ENCODE assay signal across 10 mouse cellular contexts in the genomic region with DNA sequence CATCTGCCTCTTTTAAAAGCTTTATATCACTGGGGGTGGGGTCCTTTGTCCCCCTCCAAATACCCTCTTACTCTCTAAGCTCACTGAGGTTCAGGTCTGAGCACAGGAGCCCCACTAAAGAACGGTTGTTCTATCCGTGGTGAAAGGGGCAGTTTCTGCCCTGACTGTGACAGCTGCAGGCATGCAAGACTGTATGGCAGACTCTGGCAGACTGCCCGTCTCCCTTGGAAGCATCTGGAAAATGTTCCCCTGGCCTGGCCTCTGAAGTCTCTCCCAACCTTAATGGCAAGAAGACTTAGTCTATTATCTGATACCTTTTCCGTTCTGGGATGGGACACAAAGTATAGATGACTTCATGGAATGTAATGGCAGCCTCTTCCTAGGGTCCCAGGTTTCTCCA. TPM values are rescaled to one million over a fixed set of nuclear protein-coding genes. Genes with fewer than 3 reads are reported as not detected.
DNase-seq lines count a peak whose midpoint lies in the region; ATAC-seq and TF ChIP-seq lines count a peak whose summit lies in the region.
"Had no signal": no experiment of that assay in that cellular context is flagged by ENCODE, and none has a peak within 500 bp of the region (broad histone marks: within the 10 kb centered on the region; RNA-seq: fewer than 3 reads in every experiment).

No protein-coding gene starts in this region.

- TF ChIP-seq POLR2A in lung, adult 2 months (IDR thresholded peaks at IDR 0.05; ENCODE audit: borderline replicate concordance, extremely low read depth, low read depth, low read length), result no peak

- no peak for DNase-seq in embryonic facial prominence, embryonic 10.5 days (ENCODE audit: low spot score)
- peak; percentile 35 for DNase-seq in lung, postnatal 10 days
- DNase-seq in lung, adult 2 months, result no peak
- DNase-seq in layer of hippocampus, adult 18-20 months (ENCODE audit: low spot score in 2 of 2), result no peak
- DNase-seq in left cerebral cortex, adult 11 months (ENCODE audit: low spot score), result no peak
- DNase-seq: layer of hippocampus, adult 9-11 months had no signal

- H3K27me3 ChIP-seq in embryonic facial prominence, embryonic 13.5 days, result peaks cover 6% of the 10 kb centered on the region
- H3K27me3 ChIP-seq in embryonic facial prominence, embryonic 10.5 days (replicated peaks; ENCODE audit: low read depth, poor library complexity, severe bottlenecking), result peaks cover 52% of the 10 kb centered on the region
- H3K27me3 ChIP-seq in heart, embryonic 14.5 days (ENCODE audit: control insufficient read depth, insufficient read depth, low read length), result no peaks in the 10 kb centered on the region
- H3K27me3 ChIP-seq in midbrain, embryonic 16.5 days (ENCODE audit: control insufficient read depth, insufficient read depth, low read depth, low read length), result no peaks in the 10 kb centered on the region

- peaks cover 45% of the 10 kb centered on the region for H3K4me1 ChIP-seq in embryonic facial prominence, embryonic 13.5 days
- peaks cover 50% of the 10 kb centered on the region for H3K4me1 ChIP-seq in embryonic facial prominence, embryonic 10.5 days
- no peaks in the 10 kb centered on the region for H3K4me1 ChIP-seq in lung, adult 2 months (ENCODE audit: control insufficient read depth, insufficient read depth, low read length)
- H3K4me1 ChIP-seq in heart, embryonic 14.5 days (ENCODE audit: control insufficient read depth in 2 of 2, insufficient read depth in 2 of 2, low read length in 2 of 2), result peaks cover 16 to 25% of the 10 kb centered on the region in 2 experiments
- peaks cover 18% of the 10 kb centered on the region for H3K4me1 ChIP-seq in midbrain, embryonic 16.5 days (ENCODE audit: control insufficient read depth, insufficient read depth, low read length)

- no peak; the same call in 1 of the 2 replicates for ATAC-seq in embryonic facial prominence, embryonic 13.5 days (ENCODE audit: insufficient number of reproducible peaks, insufficient read depth, low FRiP score, low TSS enrichment, low read depth)
- peak; percentile 48; the same call in 1 of the 2 replicates for ATAC-seq in heart, embryonic 14.5 days (ENCODE audit: insufficient number of reproducible peaks, insufficient read depth, low FRiP score, low read depth)
- no peak for ATAC-seq in midbrain, embryonic 16.5 days

- no peak overlapping the region for H3K4me2 ChIP-seq in embryonic facial prominence, embryonic 13.5 days
- H3K4me2 ChIP-seq in heart, embryonic 14.5 days (ENCODE audit: low read length), result no peak overlapping the region
- H3K4me2 ChIP-seq in midbrain, embryonic 16.5 days (ENCODE audit: low read length), result no peak overlapping the region

- 0 out of 2 replicates have a peak overlapping the region, but pooled peaks have one; percentile 29 for H3K27ac ChIP-seq in embryonic facial prominence, embryonic 13.5 days
- H3K27ac ChIP-seq in embryonic facial prominence, embryonic 10.5 days (replicated peaks), result no peak overlapping the region
- H3K27ac ChIP-seq in heart, embryonic 14.5 days (replicated peaks in 1 of 2; ENCODE audit: control insufficient read depth in 1 of 2, insufficient read depth in 1 of 2, low read depth in 2 of 2, low read length in 2 of 2), result no peak overlapping the region
- peak overlapping the region; percentile 6 for H3K27ac ChIP-seq in midbrain, embryonic 16.5 days (ENCODE audit: low read length)
- H3K27ac ChIP-seq: macrophage had no signal

- H3K4me3 ChIP-seq in embryonic facial prominence, embryonic 13.5 days, result no peak overlapping the region
- no peak overlapping the region for H3K4me3 ChIP-seq in embryonic facial prominence, embryonic 10.5 days
- no peak overlapping the region for H3K4me3 ChIP-seq in lung, adult 2 months (replicated peaks; ENCODE audit: extremely low read depth, low read depth, low read length)
- H3K4me3 ChIP-seq in heart, embryonic 14.5 days (ENCODE audit: control insufficient read depth in 1 of 2, insufficient read depth in 1 of 2, low read depth in 1 of 2, low read length in 2 of 2), result no peak overlapping the region
- H3K4me3 ChIP-seq in midbrain, embryonic 16.5 days (ENCODE audit: low read depth, low read length), result no peak overlapping the region

- no peaks in the 10 kb centered on the region for H3K9me3 ChIP-seq in embryonic facial prominence, embryonic 13.5 days
- H3K9me3 ChIP-seq in embryonic facial prominence, embryonic 10.5 days, result no peaks in the 10 kb centered on the region
- no peaks in the 10 kb centered on the region for H3K9me3 ChIP-seq in heart, embryonic 14.5 days (ENCODE audit: control insufficient read depth, low read length)
- no peaks in the 10 kb centered on the region for H3K9me3 ChIP-seq in midbrain, embryonic 16.5 days (replicated peaks; ENCODE audit: control insufficient read depth, low read length, poor library complexity, severe bottlenecking)

- no peaks in the 10 kb centered on the region for H3K36me3 ChIP-seq in embryonic facial prominence, embryonic 13.5 days
- no peaks in the 10 kb centered on the region for H3K36me3 ChIP-seq in embryonic facial prominence, embryonic 10.5 days (replicated peaks)
- H3K36me3 ChIP-seq in heart, embryonic 14.5 days (ENCODE audit: control insufficient read depth, insufficient read depth, low read length), result no peaks in the 10 kb centered on the region
- no peaks in the 10 kb centered on the region for H3K36me3 ChIP-seq in midbrain, embryonic 16.5 days (ENCODE audit: control insufficient read depth, insufficient read depth, low read length)

- WGBS in embryonic facial prominence, embryonic 13.5 days, result 21% methylated on average over 4 of the region's 4 CpGs
- WGBS in embryonic facial prominence, embryonic 10.5 days, result 39% methylated on average over 4 of the region's 4 CpGs
- WGBS in lung, adult 2 months, result 41% methylated on average over 4 of the region's 4 CpGs
- 6% methylated on average over 4 of the region's 4 CpGs for WGBS in heart, embryonic 14.5 days
- WGBS in midbrain, embryonic 16.5 days, result 33% methylated on average over 4 of the region's 4 CpGs

- H3K9ac ChIP-seq in embryonic facial prominence, embryonic 13.5 days, result no peak overlapping the region
- H3K9ac ChIP-seq in heart, embryonic 14.5 days (ENCODE audit: low read length), result no peak overlapping the region; the same call in 1 of the 2 replicates
- no peak overlapping the region for H3K9ac ChIP-seq in midbrain, embryonic 16.5 days (ENCODE audit: low read depth, low read length)

- no peak for TF ChIP-seq CTCF in lung, adult 2 months (IDR thresholded peaks at IDR 0.05; ENCODE audit: insufficient read depth, low read length)

RNA-seq across cellular contexts. Expression of a gene that starts 28.5 kb away (rescaled TPM):
- polyA plus RNA-seq in embryonic facial prominence, embryonic 13.5 days (2015; fragmentation: Nextera tagmentation; extraction: Ambion mirVana), result 54.0 and 55.8 TPM in 2 replicates
- 61.4 and 64.0 TPM in 2 replicates for polyA plus RNA-seq in embryonic facial prominence, embryonic 10.5 days (2016; fragmentation: Nextera tagmentation; extraction: Ambion mirVana)
- 82.6 and 101 TPM in 2 replicates for polyA plus RNA-seq in lung, adult 2 months (2012; rRNA removed)
- 33.5 and 36.3 TPM in 2 replicates for polyA plus RNA-seq in heart, embryonic 14.5 days (2014; fragmentation: Nextera tagmentation; extraction: Ambion mirVana)
- 58.4 and 62.9 TPM in 2 replicates for polyA plus RNA-seq in midbrain, embryonic 16.5 days (2015; fragmentation: Nextera tagmentation; extraction: Ambion mirVana)
- total RNA-seq in layer of hippocampus, adult 18-20 months (2021), result 10 to 100 TPM; 19.2 to 20.5 TPM

Comparison
In these comparisons a context has a peak if more than half of its experiments do, and no peak if none do; other contexts are left out.
1. H3K27ac ChIP-seq: peak in embryonic facial prominence, embryonic 13.5 days (single experiment) and midbrain, embryonic 16.5 days (single experiment); none in embryonic facial prominence, embryonic 10.5 days (single experiment) and heart, embryonic 14.5 days (0 of 2).